Mouse (Mus musculus) MEL (cell line): ENCODE results near the gene 1110008L16Rik.

Source experiments
- CTCF ChIP-seq, 3 experiments: IDR thresholded peaks in 2 of 3; conservative IDR thresholded peaks in 1 of 3; 2 replicates each; pipeline ENCODE4 v1.5.1; 2011 to 2012; ENCODE audit warnings: low read length in 3 of 3, low read depth in 2 of 3, mild to moderate bottlenecking in 2 of 3, improper control_type of control experiment in 1 of 3, inconsistent platforms in 1 of 3, mixed read lengths in 1 of 3, moderate library complexity in 1 of 3; ENCODE audit not compliant: control insufficient read depth in 1 of 3, insufficient read depth in 1 of 3, poor library complexity in 1 of 3, severe bottlenecking in 1 of 3
- E2F4 ChIP-seq: IDR thresholded peaks from 2 replicates; pipeline ENCODE4 v1.6.1; 2011; ENCODE audit warnings: low read depth, low read length, improper control_type of control experiment, borderline replicate concordance
- ETS1 ChIP-seq: IDR thresholded peaks from 2 replicates; pipeline ENCODE4 v1.6.1; 2012; ENCODE audit warnings: low read depth, mild to moderate bottlenecking, inconsistent platforms, low read length, improper control_type of control experiment, moderate library complexity
- POLR2A ChIP-seq, 2 experiments: IDR thresholded peaks; 2 replicates each; pipeline ENCODE4 v1.6.1; 2011 to 2012; ENCODE audit warnings: low read length in 2 of 2, mild to moderate bottlenecking in 2 of 2, control low read depth in 1 of 2, improper control_type of control experiment in 1 of 2, low read depth in 1 of 2, moderate library complexity in 1 of 2; ENCODE audit not compliant: control insufficient read depth in 1 of 2, insufficient read depth in 1 of 2, poor library complexity in 1 of 2
- ZC3H11A ChIP-seq: IDR thresholded peaks from 2 replicates; pipeline ENCODE4 v1.6.1; 2012; ENCODE audit warnings: low read depth, mild to moderate bottlenecking, inconsistent platforms, low read length, improper control_type of control experiment

GRCm38 (mm10) chr12:55420220-55420619 is 120.8 kb downstream of the 1110008L16Rik start:
- no peak for TF ChIP-seq ZC3H11A
- no peak for TF ChIP-seq CTCF (IDR thresholded peaks at IDR 0.05 in 2 of 3, conservative IDR thresholded peaks at IDR 0.05 in 1 of 3; ENCODE audit: control insufficient read depth in 1 of 3, insufficient read depth in 1 of 3, low read depth in 2 of 3, low read length in 3 of 3, poor library complexity in 1 of 3, severe bottlenecking in 1 of 3)
- no peak for TF ChIP-seq POLR2A (IDR thresholded peaks at IDR 0.05; ENCODE audit: control insufficient read depth in 1 of 2, insufficient read depth in 1 of 2, low read depth in 1 of 2, low read length in 2 of 2, poor library complexity in 1 of 2)
- no peak for TF ChIP-seq ETS1
- TF ChIP-seq E2F4: no peak
